Mouse (Mus musculus): ENCODE results near the gene B3gnt3.
"Not testable (repeated sequence)": the region's sequence is repeated elsewhere in the genome, so short reads cannot be mapped to it uniquely, and the experiment has no call there.

The B3gnt3 gene

GRCm38 (mm10) chr8:71711574-71711973 is 10.0 kb upstream of the B3gnt3 start:
- DNase-seq (ENCODE audit: low read depth, low spot score) = no peak

- DNase-seq (ENCODE audit: low read depth, low spot score) = peak; percentile 95
Measured at GRCm38 (mm10) chr8:71709800-71710446, 8.3 kb upstream of the B3gnt3 start.

- DNase-seq (ENCODE audit: low read depth, low spot score) = no peak
Measured at GRCm38 (mm10) chr8:71709134-71709799, 7.7 kb upstream of the B3gnt3 start.

- DNase-seq (ENCODE audit: low read depth, low spot score) = peak; percentile 87
Measured at GRCm38 (mm10) chr8:71707874-71708273, 6.3 kb upstream of the B3gnt3 start.

- not testable (repeated sequence) for DNase-seq (ENCODE audit: low read depth, low spot score)
Measured at GRCm38 (mm10) chr8:71703400-71703799, 1.8 kb upstream of the B3gnt3 start.

GRCm38 (mm10) chr8:71702923-71703322 is 1.3 kb upstream of the B3gnt3 start:
- DNase-seq (ENCODE audit: low read depth, low spot score) = no peak

- peak; percentile 56 for DNase-seq (ENCODE audit: low read depth, low spot score)
Measured at GRCm38 (mm10) chr8:71702087-71702432, 471 bp upstream of the B3gnt3 start.

- DNase-seq (ENCODE audit: low read depth, low spot score) = no peak
Measured at GRCm38 (mm10) chr8:71700493-71701269, 908 bp downstream of the B3gnt3 start.

GRCm38 (mm10) chr8:71695456-71695855 is 6.1 kb downstream of the B3gnt3 start:
- DNase-seq (ENCODE audit: low read depth, low spot score) = not testable (repeated sequence)

GRCm38 (mm10) chr8:71693166-71694041 is 8.2 kb downstream of the B3gnt3 start:
- DNase-seq (ENCODE audit: low read depth, low spot score) = peak; percentile 83

- DNase-seq (ENCODE audit: low read depth, low spot score) = peak; percentile 44
Measured at GRCm38 (mm10) chr8:71692509-71692908, 9.1 kb downstream of the B3gnt3 start.

GRCm38 (mm10) chr8:71689028-71689427 is 12.6 kb downstream of the B3gnt3 start, which contains the start of gene Insl3:
TSS of gene Insl3 (plus strand) at chr8:71689214.
- DNase-seq (ENCODE audit: low read depth, low spot score) = peak; percentile 35

- peak; percentile 75 for DNase-seq (ENCODE audit: low read depth, low spot score)
Measured at GRCm38 (mm10) chr8:71687616-71688015, 14.0 kb downstream of the B3gnt3 start.

- DNase-seq (ENCODE audit: low read depth, low spot score) = peak; percentile 75
Measured at GRCm38 (mm10) chr8:71686143-71686734, 15.3 kb downstream of the B3gnt3 start.

- peak; percentile 83 for DNase-seq (ENCODE audit: low read depth, low spot score)
Measured at GRCm38 (mm10) chr8:71685573-71685972, 16.0 kb downstream of the B3gnt3 start.

- DNase-seq (ENCODE audit: low read depth, low spot score) = no peak
Measured at GRCm38 (mm10) chr8:71684701-71685100, 16.9 kb downstream of the B3gnt3 start.

- no peak for DNase-seq (ENCODE audit: low read depth, low spot score)
Measured at GRCm38 (mm10) chr8:71682832-71683231, 18.8 kb downstream of the B3gnt3 start.

- DNase-seq (ENCODE audit: low read depth, low spot score) = no peak
Measured at GRCm38 (mm10) chr8:71681369-71681915, 20.1 kb downstream of the B3gnt3 start.

- peak; percentile 48 for DNase-seq (ENCODE audit: low read depth, low spot score)
Measured at GRCm38 (mm10) chr8:71680471-71680870, 21.1 kb downstream of the B3gnt3 start.

- DNase-seq (ENCODE audit: low read depth, low spot score) = peak; percentile 37
Measured at GRCm38 (mm10) chr8:71679550-71680168, 21.9 kb downstream of the B3gnt3 start.
